Mouse (Mus musculus) kidney, adult 2 months (tissue): ENCODE measurements at regions not wholly inside any gene's neighbourhood (a gene's known extent, or its start where the extent isn't known, plus 50 kb on each side); places are given as distances from the start of the nearest gene placed in this dataset.

Experiments
- DNase-seq: peaks from one replicate; pipeline ENCODE4 v3.0.0; 2021
- H3K27ac ChIP-seq: fragments of 200-500 bp; 2 replicates; pipeline ENCODE4 v1.5.1; 2012; ENCODE audit warnings: low read depth, low read length, control low read depth, inconsistent platforms; ENCODE audit not compliant: insufficient read depth
- H3K27me3 ChIP-seq: fragments of 200-500 bp; replicated peaks from 2 replicates; pipeline ENCODE4 v1.6.1; 2012; ENCODE audit warnings: mild to moderate bottlenecking, moderate library complexity, low read length, inconsistent platforms; ENCODE audit not compliant: control insufficient read depth, insufficient read depth
- H3K36me3 ChIP-seq: fragments of 200-500 bp; 2 replicates; pipeline ENCODE4 v1.6.1; 2012; ENCODE audit warnings: mild to moderate bottlenecking, moderate library complexity, low read length, inconsistent platforms; ENCODE audit not compliant: control insufficient read depth, insufficient read depth
- H3K4me1 ChIP-seq: fragments of 200-500 bp; 2 replicates; pipeline ENCODE4 v1.6.1; 2011; ENCODE audit warnings: low read length; ENCODE audit not compliant: control insufficient read depth, insufficient read depth
- H3K4me3 ChIP-seq: fragments of 200-500 bp; 2 replicates; pipeline ENCODE4 v1.5.1; 2011; ENCODE audit warnings: mild to moderate bottlenecking, low read depth, low read length, control low read depth; ENCODE audit not compliant: insufficient read depth
- CTCF ChIP-seq: fragments of 200-500 bp; conservative IDR thresholded peaks from 2 replicates; pipeline ENCODE4 v1.5.1; 2011; ENCODE audit warnings: low read depth, mild to moderate bottlenecking, control low read depth, low read length, moderate library complexity, mixed read lengths; ENCODE audit not compliant: insufficient read depth, insufficient read length
- POLR2A ChIP-seq: fragments of 200-500 bp; IDR thresholded peaks from one replicate; pipeline ENCODE4 v1.6.1; 2011; ENCODE audit warnings: low read depth, low read length, control low read depth
- WGBS: fragments of 180-500 bp; shearing (Covaris S2); methylation state at CpG from one replicate; pipeline ENCODE4 v1.1.7; 2018; 5-methylcytosine and 5-hydroxymethylcytosine counted together

GRCm38 (mm10) chr12:107328986-107329385 lies 159.4 kb upstream of the 3110018I06Rik start:
- Histone ChIP-seq H3K27ac (no peak overlapping the region), H3K4me1 (no peaks in the 10 kb centered on the region), H3K27me3 (no peaks in the 10 kb centered on the region), H3K4me3 (no peak overlapping the region), H3K36me3 (no peaks in the 10 kb centered on the region)
- TF ChIP-seq CTCF, result no peak
- no peak for TF ChIP-seq POLR2A
- no peak for DNase-seq
- WGBS, result 19% methylated on average over 9 of the region's 9 CpGs

GRCm38 (mm10) chr12:107334366-107334765 lies 154.1 kb upstream of the 3110018I06Rik start:
- no peak overlapping the region for H3K4me3 ChIP-seq
- 90% methylated on average over 8 of the region's 8 CpGs for WGBS
- no peaks in the 10 kb centered on the region for H3K27me3 ChIP-seq
- H3K27ac ChIP-seq, result no peak overlapping the region
- no peaks in the 10 kb centered on the region for H3K36me3 ChIP-seq
- H3K4me1 ChIP-seq, result no peaks in the 10 kb centered on the region
- TF ChIP-seq CTCF, result no peak
- no peak for DNase-seq

DNA sequence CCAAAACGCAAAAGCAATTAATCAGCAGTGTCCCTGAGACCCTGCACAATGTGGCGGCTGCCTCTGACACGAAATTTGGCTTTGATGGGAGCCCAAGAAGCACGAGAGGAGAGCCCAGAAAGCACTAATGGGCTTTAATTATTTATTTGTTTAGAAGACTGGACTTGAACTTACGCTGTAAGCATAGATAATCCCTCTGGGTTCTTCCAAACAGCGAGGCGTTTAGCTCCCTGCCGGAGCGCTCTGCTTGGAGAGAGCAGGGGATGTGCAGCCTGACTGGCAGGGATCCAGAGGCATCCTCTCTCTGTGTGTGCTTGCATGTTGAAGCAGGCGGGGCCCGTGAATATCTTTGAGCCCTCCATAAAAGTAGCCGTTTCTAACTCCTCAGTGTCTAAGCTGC lies 153.3 kb upstream of the 3110018I06Rik start:
- Histone ChIP-seq H3K4me1 (no peaks in the 10 kb centered on the region), H3K27ac (no peak overlapping the region), H3K4me3 (no peak overlapping the region), H3K27me3 (no peaks in the 10 kb centered on the region), H3K36me3 (no peaks in the 10 kb centered on the region)
- 66% methylated on average over 12 of the region's 12 CpGs for WGBS
- DNase-seq, result no peak
- TF ChIP-seq CTCF (no peak), POLR2A (no peak)

DNA sequence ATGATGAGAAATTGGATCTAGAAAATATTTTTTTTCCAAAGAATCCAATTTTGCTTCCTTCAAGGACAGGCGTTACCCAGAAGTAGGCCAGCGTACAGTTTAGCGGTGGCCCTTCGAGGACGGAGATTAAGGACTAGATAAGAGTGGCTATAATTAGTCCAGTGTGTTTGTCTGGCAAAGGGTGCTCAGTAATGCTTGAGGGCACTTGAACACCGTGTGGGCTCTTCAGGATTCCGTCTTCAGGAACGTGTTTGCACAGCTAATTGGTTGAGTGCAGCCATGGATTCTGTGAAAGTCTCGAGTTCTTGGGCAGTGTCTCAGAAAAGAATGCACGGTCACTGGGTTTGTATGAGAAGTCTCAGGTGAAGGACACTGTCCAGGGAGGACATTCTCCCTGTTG lies 149.7 kb upstream of the 3110018I06Rik start:
- no peak overlapping the region for H3K4me3 ChIP-seq
- no peaks in the 10 kb centered on the region for H3K27me3 ChIP-seq
- no peak for TF ChIP-seq POLR2A
- no peak for TF ChIP-seq CTCF
- no peak overlapping the region for H3K27ac ChIP-seq
- H3K36me3 ChIP-seq, result no peaks in the 10 kb centered on the region
- no peak for DNase-seq
- H3K4me1 ChIP-seq, result no peaks in the 10 kb centered on the region
- WGBS, result 64% methylated on average over 10 of the region's 10 CpGs

- no peaks in the 10 kb centered on the region for H3K27me3 ChIP-seq
- no peak for TF ChIP-seq POLR2A
- no peak for TF ChIP-seq CTCF
- no peak overlapping the region for H3K4me3 ChIP-seq
- DNase-seq, result no peak
- no peaks in the 10 kb centered on the region for H3K4me1 ChIP-seq
- WGBS, result 79% methylated on average over 6 of the region's 6 CpGs
- no peak overlapping the region for H3K27ac ChIP-seq
- H3K36me3 ChIP-seq, result no peaks in the 10 kb centered on the region
Measured at GRCm38 (mm10) chr12:107356211-107356610, 132.2 kb upstream of the 3110018I06Rik start.

DNA sequence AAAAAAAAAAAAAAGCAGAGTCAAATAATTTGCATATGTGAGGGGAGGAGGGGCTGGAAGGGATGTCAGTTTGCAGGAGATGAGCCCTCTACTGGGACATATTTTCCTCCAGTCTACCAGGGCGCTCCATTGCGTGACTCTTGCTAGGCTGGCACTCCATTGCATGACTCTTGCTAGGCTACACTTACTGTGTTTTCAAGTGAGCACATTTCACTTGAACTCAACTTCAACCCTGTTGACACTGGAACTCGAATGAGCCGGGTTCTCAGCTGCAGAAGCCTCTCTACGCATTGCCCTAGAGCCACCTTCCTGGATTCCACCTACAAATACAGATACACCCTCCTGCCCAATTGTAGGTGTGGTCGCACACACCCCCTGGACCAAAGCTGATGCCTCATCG lies 131.5 kb upstream of the 3110018I06Rik start:
- Histone ChIP-seq H3K27ac (no peak overlapping the region), H3K27me3 (no peaks in the 10 kb centered on the region)

DNA sequence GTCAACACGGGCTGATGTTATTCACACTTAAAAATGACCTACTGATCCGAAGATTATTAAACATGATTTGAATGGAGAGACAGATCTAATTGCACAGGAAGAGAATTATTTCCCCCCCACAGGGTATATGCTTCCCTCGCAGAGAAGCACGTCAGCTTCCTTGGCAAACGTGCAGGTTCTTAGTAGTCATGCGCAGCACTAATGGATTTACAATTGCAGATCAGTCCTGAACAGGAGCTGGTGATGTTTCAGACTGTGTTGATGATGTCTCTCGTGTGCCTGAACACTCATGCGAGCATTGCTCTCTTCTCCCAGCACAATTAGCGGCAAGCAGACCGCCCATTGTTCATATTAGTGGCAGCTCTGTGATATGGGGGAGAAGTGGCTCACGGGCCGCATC lies 127.9 kb upstream of the 3110018I06Rik start:
- no peak for DNase-seq
- H3K4me1 ChIP-seq, result no peaks in the 10 kb centered on the region
- TF ChIP-seq CTCF (no peak), POLR2A (no peak)
- H3K36me3 ChIP-seq, result no peaks in the 10 kb centered on the region
- WGBS, result 85% methylated on average over 12 of the region's 12 CpGs
- H3K4me3 ChIP-seq, result no peak overlapping the region
- H3K27ac ChIP-seq, result no peak overlapping the region
- H3K27me3 ChIP-seq, result no peaks in the 10 kb centered on the region; the same call in 1 of the 2 replicates

More for the DNA sequence above, 131.5 kb upstream of the 3110018I06Rik start:
- 71% methylated on average over 7 of the region's 7 CpGs for WGBS
- Histone ChIP-seq H3K4me1 (no peaks in the 10 kb centered on the region), H3K36me3 (no peaks in the 10 kb centered on the region), H3K4me3 (no peak overlapping the region)
- no peak for DNase-seq
- TF ChIP-seq CTCF (no peak), POLR2A (no peak)

DNA sequence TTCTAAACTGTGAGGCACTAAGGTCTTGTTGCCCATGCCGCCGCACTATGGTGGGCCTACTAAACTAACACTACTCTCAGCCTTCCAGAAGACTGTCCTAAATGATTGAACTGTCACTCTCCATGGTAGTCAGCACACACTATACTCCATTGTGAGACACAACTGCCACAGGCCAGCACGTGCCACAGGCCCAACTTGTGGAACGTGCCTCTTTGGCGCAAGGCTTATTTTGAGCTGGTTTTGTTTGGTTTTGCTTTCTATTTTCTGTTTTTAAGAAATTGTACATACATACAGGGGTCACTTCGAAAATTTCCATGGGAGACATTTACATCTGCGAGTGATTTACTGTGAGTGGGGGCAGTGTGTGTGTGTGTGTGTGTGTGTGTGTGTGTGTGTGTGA lies 126.8 kb upstream of the 3110018I06Rik start:
- Histone ChIP-seq H3K4me3 (no peak overlapping the region), H3K4me1 (no peaks in the 10 kb centered on the region), H3K36me3 (no peaks in the 10 kb centered on the region), H3K27ac (no peak overlapping the region), H3K27me3 (no peaks in the 10 kb centered on the region; the same call in 1 of the 2 replicates)
- WGBS, result 89% methylated on average over 7 of the region's 7 CpGs
- TF ChIP-seq POLR2A, result no peak
- no peak for TF ChIP-seq CTCF
- DNase-seq, result no peak
